Mouse (Mus musculus): ENCODE results near the gene Ctrc. TPM values are rescaled to one million over a fixed set of nuclear protein-coding genes. Genes with fewer than 3 reads are reported as not detected.

Ctrc gene
- polyA plus RNA-seq, 1 experiment from 2014 or later: not detected

DNA sequence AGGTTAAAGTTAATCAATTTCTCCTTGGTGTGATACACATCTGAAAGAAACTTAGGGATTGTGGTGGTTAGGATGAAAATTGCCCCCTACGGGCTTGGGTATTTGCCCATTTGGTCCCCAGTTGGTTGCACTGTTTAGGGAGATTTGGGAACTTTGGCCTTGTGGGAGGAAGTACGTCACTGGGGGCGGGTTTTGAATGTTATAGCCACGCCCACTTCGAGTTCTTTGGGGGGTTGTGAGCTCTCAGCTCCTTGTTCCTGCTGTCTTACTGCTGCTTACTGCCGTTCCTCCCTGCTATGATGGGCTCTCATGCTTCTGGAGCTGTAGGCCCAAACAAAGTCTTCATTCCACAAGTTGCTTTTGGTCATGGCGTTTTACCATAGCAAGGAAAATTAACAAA is 14.8 kb downstream of the Ctrc start:
- Histone ChIP-seq H3K4me1 (no peaks in the 10 kb centered on the region), H3K4me2 (replicated peaks) (no peak overlapping the region), H3K27me3 (no peaks in the 10 kb centered on the region), H3K36me3 (no peaks in the 10 kb centered on the region), H3K9ac (replicated peaks) (no peak overlapping the region), H3K27ac (replicated peaks) (no peak overlapping the region), H3K4me3 (no peak overlapping the region), H3K9me3 (no peaks in the 10 kb centered on the region)
- 87% methylated on average over 7 of the region's 7 CpGs for WGBS
- no peak for ATAC-seq (replicated peaks)

DNA sequence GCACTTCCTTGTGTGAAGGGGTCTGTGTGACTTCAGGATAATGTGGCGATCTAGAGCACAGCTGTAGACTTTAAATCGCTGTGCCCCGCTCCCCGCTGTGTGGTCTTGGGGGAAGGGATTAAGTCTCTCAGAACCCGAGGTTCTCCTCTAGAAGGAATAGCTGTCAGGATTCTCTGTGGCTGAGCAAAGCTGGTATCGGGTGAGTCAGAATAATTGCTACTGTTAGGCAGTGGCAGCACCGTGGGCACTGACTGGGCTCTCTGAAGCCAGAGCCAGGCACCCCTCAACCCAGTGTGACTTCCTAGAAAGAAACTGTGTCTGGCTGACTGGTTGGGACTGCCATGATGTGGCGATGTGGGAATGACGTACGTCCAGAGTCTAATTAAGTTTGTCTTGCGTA is 15.8 kb downstream of the Ctrc start:
- H3K4me1 ChIP-seq: no peaks in the 10 kb centered on the region

DNA sequence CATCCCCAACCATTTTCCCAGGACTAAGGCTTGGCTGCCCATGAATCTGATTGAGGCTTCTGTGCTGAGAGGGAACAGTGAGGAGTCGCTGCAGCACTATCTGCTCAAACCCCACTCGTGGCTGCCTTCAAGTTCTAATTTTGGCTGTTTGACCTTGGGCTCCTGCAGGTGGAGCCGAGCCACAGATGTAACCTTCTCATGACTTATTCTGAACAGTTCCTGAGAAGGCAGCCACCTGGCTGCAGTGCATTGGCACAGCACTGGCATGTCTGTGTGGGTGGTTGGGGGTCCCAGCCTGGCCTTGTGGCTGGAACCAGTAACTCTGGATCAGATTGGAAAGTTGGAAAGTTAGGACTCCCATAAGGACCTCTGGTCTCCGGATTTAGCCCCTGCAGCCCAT is 18.0 kb downstream of the Ctrc start:
- H3K36me3 ChIP-seq: no peaks in the 10 kb centered on the region
- no peaks in the 10 kb centered on the region for H3K4me1 ChIP-seq
- no peak overlapping the region for H3K27ac ChIP-seq (replicated peaks)
- 74% methylated on average over 4 of the region's 4 CpGs for WGBS
- H3K4me3 ChIP-seq: no peak overlapping the region
- no peaks in the 10 kb centered on the region for H3K9me3 ChIP-seq
- ATAC-seq (replicated peaks): no peak
- H3K27me3 ChIP-seq: no peaks in the 10 kb centered on the region
- no peak overlapping the region for H3K9ac ChIP-seq (replicated peaks)
- H3K4me2 ChIP-seq (replicated peaks): no peak overlapping the region

More for the DNA sequence above, 15.8 kb downstream of the Ctrc start:
- no peak overlapping the region for H3K9ac ChIP-seq (replicated peaks)
- H3K4me2 ChIP-seq (replicated peaks): no peak overlapping the region
- ATAC-seq (replicated peaks): no peak
- no peaks in the 10 kb centered on the region for H3K36me3 ChIP-seq
- no peak overlapping the region for H3K27ac ChIP-seq (replicated peaks)
- no peaks in the 10 kb centered on the region for H3K9me3 ChIP-seq
- no peaks in the 10 kb centered on the region for H3K27me3 ChIP-seq
- H3K4me3 ChIP-seq: no peak overlapping the region
- WGBS: 44% methylated on average over 11 of the region's 11 CpGs

DNA sequence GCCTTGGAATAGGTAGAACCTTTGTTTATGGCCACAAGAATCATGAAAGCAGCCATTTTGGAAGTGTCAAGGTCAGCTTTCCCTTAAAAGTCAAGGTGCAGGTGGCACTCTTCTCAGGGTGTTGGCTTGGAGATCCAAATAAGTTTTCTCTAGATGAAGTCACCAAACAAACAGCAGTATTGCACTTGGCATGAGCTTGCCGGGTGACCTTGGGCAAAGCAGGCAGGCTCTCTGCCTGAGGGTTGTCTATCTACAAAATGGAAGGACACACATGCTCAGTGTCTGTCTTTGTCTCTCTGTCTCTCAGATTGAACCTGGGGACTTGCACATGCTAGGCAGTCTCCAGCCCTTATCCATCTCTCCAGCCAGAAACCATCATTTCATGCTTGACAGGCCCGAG is 18.8 kb downstream of the Ctrc start:
- Histone ChIP-seq H3K27ac (replicated peaks) (no peak overlapping the region), H3K4me2 (replicated peaks) (no peak overlapping the region), H3K27me3 (no peaks in the 10 kb centered on the region), H3K4me1 (no peaks in the 10 kb centered on the region), H3K36me3 (no peaks in the 10 kb centered on the region), H3K9me3 (no peaks in the 10 kb centered on the region), H3K4me3 (no peak overlapping the region), H3K9ac (replicated peaks) (no peak overlapping the region)
- no peak for ATAC-seq (replicated peaks)
- WGBS: 95% methylated on average over 2 of the region's 2 CpGs

DNA sequence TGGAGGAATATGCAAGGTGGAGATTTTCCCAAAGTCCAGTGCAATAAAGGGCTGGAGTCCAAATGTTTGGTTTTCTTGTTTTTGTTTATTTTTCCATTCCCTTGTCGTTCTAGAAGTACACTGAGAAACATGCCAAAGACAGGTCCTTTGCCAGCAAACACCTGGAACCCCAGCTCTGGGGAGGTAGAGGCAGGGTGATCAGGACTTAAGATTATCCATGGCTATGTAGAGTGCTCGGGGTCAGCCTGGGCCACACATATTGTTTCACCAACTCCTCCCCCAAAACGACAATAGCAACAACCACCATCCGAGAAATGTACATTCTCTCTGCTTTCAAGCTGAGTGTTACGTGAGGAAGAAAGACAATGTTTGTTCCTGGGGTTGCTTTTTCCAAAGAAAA is 20.1 kb downstream of the Ctrc start, which contains the start of gene Cela2a:
Gene Cela2a (minus strand): TSS at position 101 of the 400 bp plus-strand sequence.
- WGBS: 68% methylated on average over 5 of the region's 5 CpGs
- Histone ChIP-seq H3K4me1 (no peaks in the 10 kb centered on the region), H3K4me3 (no peak within 1 kb of the TSS), H3K27ac (replicated peaks) (no peak within 1 kb of the TSS), H3K36me3 (no peaks in the 10 kb centered on the region), H3K4me2 (replicated peaks) (no peak within 1 kb of the TSS), H3K9me3 (no peaks in the 10 kb centered on the region), H3K9ac (replicated peaks) (no peak within 1 kb of the TSS), H3K27me3 (no peaks in the 10 kb centered on the region)
- no peak for ATAC-seq (replicated peaks)

DNA sequence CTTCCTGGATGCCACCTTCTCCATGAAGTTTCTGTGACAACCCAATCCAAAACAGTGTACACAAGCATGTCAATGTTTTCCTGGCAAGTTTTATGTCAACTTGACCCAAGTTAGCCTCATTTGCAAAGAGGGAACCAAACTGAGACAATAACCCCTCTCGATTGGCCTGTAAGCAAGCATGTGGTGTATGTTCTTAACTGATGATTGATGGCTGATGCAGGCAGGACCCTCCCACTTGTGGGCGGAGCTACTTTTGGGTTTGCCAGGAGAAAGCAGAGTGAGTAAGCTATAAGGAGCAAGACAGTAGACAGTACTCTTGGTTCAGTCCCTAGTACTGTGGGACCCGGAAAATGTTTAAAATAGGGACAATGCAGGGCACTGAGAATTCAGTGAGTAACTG is 23.2 kb downstream of the Ctrc start:
- no peak overlapping the region for H3K4me2 ChIP-seq (replicated peaks)
- WGBS: 69% methylated on average over 3 of the region's 3 CpGs
- ATAC-seq (replicated peaks): no peak
- H3K27ac ChIP-seq (replicated peaks): no peak overlapping the region
- no peak overlapping the region for H3K9ac ChIP-seq (replicated peaks)
- no peaks in the 10 kb centered on the region for H3K36me3 ChIP-seq
- no peaks in the 10 kb centered on the region for H3K27me3 ChIP-seq
- no peaks in the 10 kb centered on the region for H3K9me3 ChIP-seq
- H3K4me3 ChIP-seq: no peak overlapping the region
- H3K4me1 ChIP-seq: no peaks in the 10 kb centered on the region

DNA sequence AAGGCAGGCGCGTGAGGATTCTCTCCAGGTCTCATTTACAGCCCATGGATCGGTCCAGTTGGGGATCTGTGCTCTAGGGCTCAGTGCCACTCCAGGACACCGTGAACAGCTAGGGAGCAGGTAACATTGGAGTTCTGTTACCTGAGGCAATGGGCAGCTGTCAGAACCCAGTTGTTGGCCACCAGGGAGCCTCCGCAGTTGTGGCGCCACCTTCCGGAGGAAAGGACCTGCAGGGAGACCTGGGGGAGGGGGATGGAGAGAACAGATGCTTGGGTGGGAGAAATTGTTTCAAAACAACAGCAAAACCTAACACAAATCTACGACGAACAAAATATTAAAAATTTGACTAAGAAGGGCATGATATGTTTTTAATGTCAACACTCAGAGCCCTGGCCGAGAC is 24.1 kb downstream of the Ctrc start:
- no peak overlapping the region for H3K9ac ChIP-seq (replicated peaks)
- no peak for ATAC-seq (replicated peaks)
- no peaks in the 10 kb centered on the region for H3K4me1 ChIP-seq
- H3K27ac ChIP-seq (replicated peaks): no peak overlapping the region
- H3K27me3 ChIP-seq: no peaks in the 10 kb centered on the region
- no peak overlapping the region for H3K4me2 ChIP-seq (replicated peaks)
- H3K4me3 ChIP-seq: no peak overlapping the region
- H3K36me3 ChIP-seq: no peaks in the 10 kb centered on the region
- 79% methylated on average over 10 of the region's 10 CpGs for WGBS
- no peaks in the 10 kb centered on the region for H3K9me3 ChIP-seq

DNA sequence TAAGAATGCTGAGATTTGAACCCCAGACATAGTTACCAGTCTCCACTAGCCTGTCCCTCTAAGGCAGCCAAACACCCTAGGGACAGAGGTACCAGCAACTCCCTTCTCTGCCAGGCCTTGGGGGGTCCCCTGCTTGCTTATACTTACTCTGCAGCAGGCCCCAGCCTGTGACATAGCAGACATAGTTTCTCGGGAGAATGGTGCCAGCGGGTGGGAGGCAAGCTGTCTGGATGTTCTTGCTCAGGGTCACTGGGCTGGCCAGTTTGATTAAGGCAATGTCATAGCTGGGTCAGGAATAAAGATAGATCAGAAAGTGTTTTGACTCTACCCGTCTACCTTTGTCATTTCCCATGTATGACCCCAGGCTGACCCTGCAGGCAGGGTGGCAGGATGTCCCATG is 25.0 kb downstream of the Ctrc start:
- 85% methylated on average over 3 of the region's 3 CpGs for WGBS
- H3K27me3 ChIP-seq: no peaks in the 10 kb centered on the region

DNA sequence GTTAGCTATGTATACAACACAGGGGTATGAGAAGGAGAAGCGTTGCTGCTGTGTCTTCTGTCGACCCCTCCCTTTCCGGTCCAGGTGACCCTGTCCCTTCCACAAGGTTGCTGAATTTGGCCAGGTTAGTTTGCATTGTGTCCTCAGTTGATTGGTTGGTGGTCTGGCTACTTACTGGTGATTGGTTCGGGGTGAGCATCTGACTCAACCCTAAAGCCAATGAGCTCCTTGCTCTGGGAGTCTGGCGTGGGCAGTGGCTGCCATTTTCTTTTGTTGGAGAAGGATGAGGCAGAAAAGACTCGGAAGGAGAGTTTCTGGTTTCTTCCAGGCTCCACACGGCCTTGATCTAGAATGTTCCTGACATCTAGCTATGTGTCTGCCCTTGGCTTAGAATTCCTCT is 26.8 kb downstream of the Ctrc start:
- H3K9ac ChIP-seq (replicated peaks): no peak overlapping the region

More for the DNA sequence above, 25.0 kb downstream of the Ctrc start:
- Histone ChIP-seq H3K9ac (replicated peaks) (no peak overlapping the region), H3K9me3 (no peaks in the 10 kb centered on the region), H3K27ac (replicated peaks) (no peak overlapping the region), H3K4me3 (no peak overlapping the region), H3K4me1 (no peaks in the 10 kb centered on the region), H3K4me2 (replicated peaks) (no peak overlapping the region), H3K36me3 (no peaks in the 10 kb centered on the region)
- no peak for ATAC-seq (replicated peaks)

DNA sequence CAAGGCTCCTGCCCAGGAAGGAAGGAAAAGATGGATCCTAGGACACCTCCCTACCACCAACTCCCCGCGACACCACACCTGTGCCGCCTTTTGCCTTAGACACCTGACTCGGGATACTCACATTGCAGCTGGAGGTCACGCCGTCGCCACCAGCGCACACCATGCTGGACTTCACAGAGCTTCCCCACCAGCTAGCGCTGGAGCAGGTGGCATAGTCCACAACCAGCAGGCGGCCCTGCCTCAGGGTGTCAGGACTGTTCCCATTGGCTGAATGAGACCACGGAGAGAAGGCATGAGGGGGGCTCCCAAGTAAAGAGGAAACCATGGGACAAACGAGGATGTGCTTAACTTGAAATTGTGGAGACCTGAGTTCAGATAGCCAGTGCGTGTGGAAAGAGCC is 27.3 kb downstream of the Ctrc start:
- Histone ChIP-seq H3K9ac (replicated peaks) (no peak overlapping the region), H3K36me3 (0 out of 2 replicates have a peak, but pooled peaks cover 2% of the 10 kb centered on the region), H3K4me1 (no peaks in the 10 kb centered on the region), H3K4me2 (replicated peaks) (no peak overlapping the region), H3K9me3 (no peaks in the 10 kb centered on the region), H3K4me3 (no peak overlapping the region), H3K27me3 (no peaks in the 10 kb centered on the region), H3K27ac (replicated peaks) (no peak overlapping the region)
- no peak for ATAC-seq (replicated peaks)
- WGBS: 91% methylated on average over 13 of the region's 13 CpGs

More for the DNA sequence above, 26.8 kb downstream of the Ctrc start:
- 94% methylated on average over 7 of the region's 7 CpGs for WGBS
- no peak for ATAC-seq (replicated peaks)
- Histone ChIP-seq H3K4me1 (no peaks in the 10 kb centered on the region), H3K4me3 (no peak overlapping the region), H3K4me2 (replicated peaks) (no peak overlapping the region), H3K27ac (replicated peaks) (no peak overlapping the region), H3K36me3 (no peaks in the 10 kb centered on the region), H3K9me3 (no peaks in the 10 kb centered on the region), H3K27me3 (no peaks in the 10 kb centered on the region)

DNA sequence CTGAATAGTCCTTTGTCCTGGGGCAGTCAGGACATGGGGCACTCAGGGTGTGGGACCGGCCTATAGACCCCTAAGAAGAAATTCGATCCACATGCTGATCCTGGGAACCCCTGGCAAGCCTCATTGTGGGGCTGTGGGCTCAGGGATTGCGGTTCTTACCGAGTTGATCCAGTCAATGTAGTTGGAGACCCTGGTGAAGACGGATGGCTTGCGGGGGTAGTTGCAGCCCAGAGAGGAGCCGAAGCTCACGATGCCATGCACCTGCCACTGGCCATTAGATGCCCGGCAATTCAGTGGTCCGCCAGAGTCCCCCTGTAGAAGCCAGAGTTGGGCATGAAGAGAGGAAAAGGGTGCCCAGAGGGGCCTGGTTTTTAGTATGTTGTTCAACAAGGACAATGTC is 28.5 kb downstream of the Ctrc start:
- Histone ChIP-seq H3K9me3 (no peaks in the 10 kb centered on the region), H3K4me3 (no peak overlapping the region), H3K4me1 (no peaks in the 10 kb centered on the region), H3K27ac (replicated peaks) (no peak overlapping the region), H3K27me3 (no peaks in the 10 kb centered on the region), H3K36me3 (0 out of 2 replicates have a peak, but pooled peaks cover 5% of the 10 kb centered on the region), H3K9ac (replicated peaks) (no peak overlapping the region), H3K4me2 (replicated peaks) (no peak overlapping the region)
- no peak for ATAC-seq (replicated peaks)
- 50% methylated on average over 10 of the region's 10 CpGs for WGBS

DNA sequence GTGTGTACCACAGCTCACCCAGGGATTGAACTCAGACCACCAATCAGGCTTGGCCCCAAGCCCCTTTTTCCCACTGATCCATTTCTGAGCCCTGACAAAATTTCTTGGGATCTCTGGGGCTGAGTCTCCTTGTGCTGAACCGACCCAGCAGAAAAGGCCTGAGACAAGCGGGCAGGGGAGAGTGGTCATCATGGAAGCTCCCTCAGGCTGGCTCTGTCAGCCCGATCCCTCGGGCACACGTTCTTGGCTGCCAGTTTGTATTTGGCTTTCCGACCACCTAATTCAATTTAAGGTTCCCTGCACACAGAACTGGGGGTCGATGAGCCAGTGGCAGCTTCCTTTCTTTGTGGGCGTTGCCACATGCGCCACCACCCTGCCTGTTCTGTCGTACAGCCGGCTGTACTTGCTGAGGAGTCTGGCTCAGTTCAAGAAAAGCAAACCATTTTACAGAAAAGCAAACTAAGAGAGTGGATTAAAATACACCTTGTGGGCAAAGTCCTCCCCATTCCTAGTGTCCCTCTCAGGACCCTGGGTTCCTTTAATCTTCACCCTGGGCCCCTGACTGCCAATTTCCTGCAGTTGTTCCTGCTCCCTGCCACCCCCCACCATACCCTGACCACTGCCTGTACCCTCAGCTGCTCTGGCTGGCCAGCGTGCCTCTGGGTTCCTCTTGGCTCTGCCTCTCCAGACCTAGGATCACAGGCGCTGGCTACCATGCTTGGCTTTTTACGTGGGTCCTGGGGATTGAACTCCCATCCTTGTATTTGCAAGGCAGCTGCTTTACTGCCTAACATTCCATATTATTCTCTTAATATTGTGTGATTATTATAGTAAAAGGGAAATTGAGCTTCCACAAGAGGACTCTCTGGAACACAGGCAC is 29.1 kb downstream of the Ctrc start:
- whole genome bisulfite sequencing: 51% methylated on average over 14 of the region's 14 CpGs
- Histone ChIP-seq H3K4me2 (replicated peaks) (no peak overlapping the region), H3K4me3 (no peak overlapping the region), H3K27me3 (no peaks in the 10 kb centered on the region), H3K36me3 (peaks cover 9% of the 10 kb centered on the region; the same call in 1 of the 2 replicates), H3K27ac (replicated peaks) (no peak overlapping the region), H3K9ac (replicated peaks) (no peak overlapping the region), H3K4me1 (no peaks in the 10 kb centered on the region), H3K9me3 (no peaks in the 10 kb centered on the region)
- ATAC-seq (replicated peaks): no peak

DNA sequence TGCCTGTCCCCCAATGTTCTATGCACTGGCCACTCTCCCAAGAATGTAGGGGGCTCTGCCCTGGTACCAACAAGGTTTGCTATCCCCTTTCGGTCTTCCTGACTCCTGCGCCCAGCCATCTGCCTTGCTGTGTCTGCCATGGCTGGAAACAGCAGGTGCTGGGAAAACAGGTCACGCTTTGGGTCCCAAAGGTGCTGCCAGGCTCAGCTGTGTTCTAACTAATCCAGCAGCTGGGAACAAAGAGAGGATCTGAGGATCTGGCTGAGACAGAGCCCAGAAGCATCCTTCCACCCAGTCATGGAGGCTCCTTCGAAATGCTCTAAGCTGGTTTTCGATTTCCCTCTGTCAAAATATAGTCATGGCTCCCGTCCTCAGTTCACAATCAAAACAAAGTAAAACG is 29.9 kb downstream of the Ctrc start:
- no peaks in the 10 kb centered on the region for H3K4me1 ChIP-seq
- H3K4me2 ChIP-seq (replicated peaks): no peak overlapping the region
- no peak overlapping the region for H3K9ac ChIP-seq (replicated peaks)
- H3K9me3 ChIP-seq: no peaks in the 10 kb centered on the region
- H3K36me3 ChIP-seq: peaks cover 16% of the 10 kb centered on the region
- ATAC-seq (replicated peaks): no peak
- H3K27me3 ChIP-seq: no peaks in the 10 kb centered on the region
- H3K27ac ChIP-seq (replicated peaks): no peak overlapping the region
- 81% methylated on average over 7 of the region's 7 CpGs for WGBS
- no peak overlapping the region for H3K4me3 ChIP-seq

All from forebrain, embryonic 15.5 days (tissue).